Mouse (Mus musculus) midbrain, embryonic 10.5 days (tissue): ENCODE measurements around the gene 4930579F01Rik. TPM values are rescaled to one million over a fixed set of nuclear protein-coding genes. Genes with fewer than 3 reads are reported as not detected.
A peak's percentile ranks its signal among the peaks of the same experiment; 100 is the strongest.
"Not testable (repeated sequence)": the region's sequence is repeated elsewhere in the genome, so short reads cannot be mapped to it uniquely, and the experiment has no call there.

Experiments
- DNase-seq: peaks from one replicate; pipeline ENCODE4 v3.0.0-alpha.2; 2017; ENCODE audit warnings: low spot score
- H3K27ac ChIP-seq: fragments of 300-500 bp; sonication (generic); replicated peaks from 2 replicates; pipeline ENCODE4 v1.5.1; 2016; ENCODE audit warnings: mild to moderate bottlenecking
- H3K27me3 ChIP-seq: fragments of 300-500 bp; sonication (generic); 2 replicates; pipeline ENCODE4 v1.6.1; 2016; ENCODE audit warnings: low read depth, mild to moderate bottlenecking; ENCODE audit not compliant: poor library complexity, severe bottlenecking
- H3K36me3 ChIP-seq: fragments of 300-500 bp; sonication (generic); 2 replicates; pipeline ENCODE4 v1.6.1; 2016; ENCODE audit warnings: mild to moderate bottlenecking, moderate library complexity
- H3K4me1 ChIP-seq: fragments of 300-500 bp; sonication (generic); 2 replicates; pipeline ENCODE4 v1.6.1; 2016
- H3K4me3 ChIP-seq: fragments of 300-500 bp; sonication (generic); 2 replicates; pipeline ENCODE4 v1.5.1; 2016; ENCODE audit warnings: mild to moderate bottlenecking, moderate library complexity
- H3K9me3 ChIP-seq: fragments of 300-500 bp; sonication (generic); replicated peaks from 2 replicates; pipeline ENCODE4 v1.6.1; 2016; ENCODE audit warnings: mild to moderate bottlenecking
- WGBS: fragments of 180-500 bp; shearing (Covaris S2); methylation state at CpG from one replicate; pipeline ENCODE4 v1.1.7; 2016; 5-methylcytosine and 5-hydroxymethylcytosine counted together
- polyA plus RNA-seq: library from polyadenylated mRNA; unstranded; fragments of >200 nt; fragmentation: Nextera tagmentation; extraction: Ambion mirVana; gene quantifications from 2 replicates; pipeline ENCODE4 v1.2.1, GENCODE M21; 2016

Gene 4930579F01Rik
- polyA plus RNA-seq, 1 experiment from 2014 or later = not detected

DNA sequence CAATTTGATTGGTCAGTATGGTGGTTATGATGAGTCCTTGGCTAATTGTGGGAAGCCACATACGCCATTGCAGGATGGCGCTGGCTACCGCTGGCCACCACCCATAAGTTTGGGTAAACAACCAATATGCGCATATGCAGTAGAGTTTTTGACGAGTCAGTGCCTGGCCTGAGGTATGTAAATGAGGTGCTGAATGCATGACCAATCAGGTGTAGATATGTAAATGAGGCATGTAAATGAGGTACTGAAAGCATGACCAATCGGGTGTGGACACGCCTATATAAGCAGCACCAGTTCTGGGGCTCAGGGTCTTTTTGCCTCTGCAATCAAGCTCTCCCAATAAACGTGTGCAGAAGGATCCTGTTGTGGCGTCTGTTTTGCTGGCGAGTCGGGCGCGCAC lies 55.5 kb downstream of the 4930579F01Rik start:
- not testable (repeated sequence) for H3K27ac ChIP-seq, H3K9me3 ChIP-seq, H3K27me3 ChIP-seq, H3K36me3 ChIP-seq, H3K4me1 ChIP-seq, DNase-seq, H3K4me3 ChIP-seq
- 95% methylated on average over 13 of the region's 13 CpGs for WGBS

DNA sequence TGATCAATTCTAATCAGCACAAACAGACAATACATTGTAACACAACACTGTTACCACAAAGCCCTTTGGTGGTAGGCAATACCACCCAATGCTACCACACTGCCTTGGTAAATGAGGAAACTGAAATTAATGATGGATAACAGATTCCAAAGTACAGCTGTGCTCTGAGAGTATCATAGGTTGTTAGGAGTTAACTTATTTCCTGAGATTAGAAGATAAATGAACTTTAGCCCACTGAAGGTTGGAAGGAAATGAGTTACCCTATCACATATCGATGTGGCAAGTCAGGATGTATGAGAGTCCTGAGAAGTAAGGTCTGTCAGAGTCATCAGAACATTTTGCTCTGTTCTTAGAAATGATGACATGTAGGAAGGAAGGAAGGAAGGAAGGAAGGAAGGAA lies 59.1 kb downstream of the 4930579F01Rik start:
- Histone ChIP-seq H3K4me3 (no peak overlapping the region), H3K36me3 (peaks cover 7% of the 10 kb centered on the region; the same call in 1 of the 2 replicates), H3K27ac (no peak overlapping the region), H3K9me3 (no peaks in the 10 kb centered on the region), H3K27me3 (no peaks in the 10 kb centered on the region), H3K4me1 (peaks cover 12% of the 10 kb centered on the region)
- 89% methylated on average over 1 of the region's 1 CpGs for WGBS
- DNase-seq = no peak

DNA sequence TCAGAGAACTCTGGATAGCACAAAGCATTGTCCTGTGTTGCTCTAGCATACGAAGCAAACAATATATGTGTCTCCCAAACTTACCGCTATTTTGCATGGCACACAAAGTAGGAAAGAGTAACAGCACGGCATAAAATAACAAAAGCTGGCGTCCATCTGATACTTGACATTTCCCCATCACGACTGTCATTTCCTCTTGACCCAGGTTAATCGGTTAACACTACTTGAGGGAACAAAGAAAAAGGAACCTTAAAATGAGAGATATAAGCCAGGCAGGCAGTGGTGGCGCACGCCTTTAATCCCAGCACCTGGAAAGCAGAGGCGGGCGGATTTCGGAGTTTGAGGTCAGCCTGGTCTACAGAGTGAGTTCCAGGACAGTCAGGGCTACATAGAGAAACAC lies 59.7 kb downstream of the 4930579F01Rik start:
- H3K27ac ChIP-seq = no peak overlapping the region
- H3K9me3 ChIP-seq = no peaks in the 10 kb centered on the region
- DNase-seq = no peak
- no peaks in the 10 kb centered on the region for H3K27me3 ChIP-seq
- H3K4me3 ChIP-seq = no peak overlapping the region
- H3K36me3 ChIP-seq = peaks cover 7% of the 10 kb centered on the region; the same call in 1 of the 2 replicates
- 87% methylated on average over 11 of the region's 11 CpGs for WGBS
- peaks cover 12% of the 10 kb centered on the region for H3K4me1 ChIP-seq

DNA sequence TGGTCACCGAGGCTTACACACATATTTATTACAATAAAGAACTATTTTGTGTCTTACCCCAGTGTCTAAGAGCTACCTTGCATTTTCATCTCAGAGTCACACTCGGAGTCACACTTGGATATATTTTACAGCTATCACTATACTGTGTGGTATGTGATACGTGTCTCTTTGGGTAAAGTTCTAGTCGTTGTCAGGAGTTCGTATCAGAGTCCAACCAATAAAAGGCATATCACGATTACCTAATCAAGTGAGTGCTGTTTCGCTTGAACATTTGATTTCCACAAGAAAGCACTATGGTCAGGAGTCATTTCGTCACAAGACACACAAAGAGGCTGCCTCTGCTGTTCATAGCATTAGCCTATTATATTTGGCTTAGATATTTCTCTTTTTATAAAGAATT lies 60.2 kb downstream of the 4930579F01Rik start:
- Histone ChIP-seq H3K36me3 (peaks cover 6% of the 10 kb centered on the region; the same call in 1 of the 2 replicates), H3K27me3 (no peaks in the 10 kb centered on the region), H3K4me1 (peaks cover 12% of the 10 kb centered on the region), H3K4me3 (no peak overlapping the region), H3K9me3 (no peaks in the 10 kb centered on the region), H3K27ac (no peak overlapping the region)
- 89% methylated on average over 8 of the region's 8 CpGs for WGBS
- DNase-seq = no peak

DNA sequence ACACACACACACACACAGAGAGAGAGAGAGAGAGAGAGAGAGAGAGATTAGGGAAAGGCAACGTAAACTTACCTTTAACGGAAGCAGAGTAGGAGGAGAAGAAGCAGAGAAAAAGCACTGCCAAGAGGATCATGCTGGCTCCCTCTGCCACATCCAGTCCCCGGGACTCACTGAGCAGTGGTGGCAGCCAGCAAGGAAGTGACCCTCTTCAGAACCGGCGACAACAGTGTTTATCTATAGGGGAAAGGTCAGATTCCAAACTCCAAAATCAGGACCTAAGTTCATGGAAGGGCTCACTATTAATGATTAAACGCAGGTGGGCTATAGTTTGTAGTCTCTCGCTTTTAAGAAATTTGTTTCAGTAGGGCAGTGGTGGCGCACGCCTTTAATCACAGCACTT lies 62.5 kb downstream of the 4930579F01Rik start:
- no peaks in the 10 kb centered on the region for H3K36me3 ChIP-seq
- H3K9me3 ChIP-seq = no peaks in the 10 kb centered on the region
- WGBS = 56% methylated on average over 9 of the region's 9 CpGs
- no peak for DNase-seq
- peak overlapping the region; percentile 61; the same call in 1 of the 2 replicates for H3K27ac ChIP-seq
- peaks cover 21% of the 10 kb centered on the region for H3K4me1 ChIP-seq
- no peaks in the 10 kb centered on the region for H3K27me3 ChIP-seq
- H3K4me3 ChIP-seq = no peak overlapping the region

DNA sequence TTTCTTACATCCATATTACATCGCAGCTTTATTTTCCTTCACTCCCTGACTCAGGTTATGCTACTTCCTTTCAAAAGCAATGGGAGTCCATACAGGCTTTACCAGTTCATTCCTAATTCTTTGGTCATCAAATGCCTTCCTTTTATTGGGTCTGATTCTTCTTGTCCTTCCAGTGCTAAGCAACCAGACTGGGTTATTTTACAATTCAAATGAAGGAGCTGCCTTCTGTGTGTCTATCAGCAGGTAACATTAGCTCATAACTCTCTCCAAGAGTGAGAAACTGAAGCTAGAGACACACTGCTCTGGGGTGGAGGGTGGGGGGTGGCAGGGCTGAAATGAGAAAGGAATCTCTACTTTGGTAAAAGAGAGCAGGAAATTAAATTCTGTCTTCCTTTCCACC lies 62.9 kb downstream of the 4930579F01Rik start:
- no peaks in the 10 kb centered on the region for H3K27me3 ChIP-seq
- H3K4me3 ChIP-seq = no peak overlapping the region
- peak overlapping the region; percentile 61; the same call in 1 of the 2 replicates for H3K27ac ChIP-seq
- no peaks in the 10 kb centered on the region for H3K36me3 ChIP-seq
- peaks cover 21% of the 10 kb centered on the region for H3K4me1 ChIP-seq
- whole genome bisulfite sequencing = 64% methylated on average over 1 of the region's 1 CpGs
- no peaks in the 10 kb centered on the region for H3K9me3 ChIP-seq
- no peak for DNase-seq

DNA sequence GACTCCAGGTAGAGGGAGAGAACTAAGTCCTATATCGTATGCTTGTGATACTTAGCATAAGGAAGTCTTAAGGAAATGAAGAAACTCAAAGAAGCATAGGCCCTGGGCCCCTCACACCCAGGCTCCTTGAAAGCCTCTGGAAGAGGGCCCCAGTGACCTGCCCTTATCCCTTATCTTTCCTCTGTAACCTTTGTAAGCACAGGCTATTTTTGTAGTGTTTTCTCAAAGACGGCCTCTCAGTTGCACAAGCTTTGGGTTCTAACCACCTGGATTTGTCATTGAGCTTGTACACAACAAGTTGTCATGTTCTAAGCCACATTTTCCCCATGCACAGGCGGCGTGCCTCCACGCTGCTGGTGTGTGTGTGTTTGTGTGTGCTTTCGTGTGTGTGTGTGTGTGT lies 64.5 kb downstream of the 4930579F01Rik start:
- no peaks in the 10 kb centered on the region for H3K27me3 ChIP-seq
- 96% methylated on average over 6 of the region's 6 CpGs for WGBS
- peaks cover 21% of the 10 kb centered on the region for H3K4me1 ChIP-seq

DNA sequence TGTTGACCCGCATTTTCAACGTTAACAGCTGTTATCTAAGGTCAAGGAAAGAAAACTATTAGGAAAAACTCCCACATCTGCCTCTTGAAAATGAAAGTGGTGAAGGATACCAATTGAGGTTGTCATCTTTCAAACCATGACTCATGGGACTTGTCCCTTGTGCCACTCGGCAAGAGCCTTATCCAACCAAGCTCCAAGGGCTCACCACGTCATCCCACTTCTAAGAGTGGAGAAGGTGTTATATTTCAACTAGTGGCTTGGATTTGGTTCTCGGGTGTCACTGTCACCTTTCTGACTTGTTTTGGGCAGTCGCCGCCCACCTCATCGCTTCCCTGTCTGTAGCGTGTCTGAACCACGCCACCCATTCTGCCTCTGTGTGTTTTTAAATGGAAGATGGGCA lies 69.8 kb downstream of the 4930579F01Rik start:
- H3K36me3 ChIP-seq = no peaks in the 10 kb centered on the region
- no peaks in the 10 kb centered on the region for H3K27me3 ChIP-seq
- DNase-seq = no peak
- H3K4me1 ChIP-seq = peaks cover 8% of the 10 kb centered on the region
- no peak overlapping the region for H3K27ac ChIP-seq
- H3K9me3 ChIP-seq = no peaks in the 10 kb centered on the region
- H3K4me3 ChIP-seq = no peak overlapping the region
- 88% methylated on average over 10 of the region's 10 CpGs for WGBS

More for the DNA sequence above, 64.5 kb downstream of the 4930579F01Rik start:
- Histone ChIP-seq H3K27ac (no peak overlapping the region), H3K4me3 (no peak overlapping the region), H3K9me3 (no peaks in the 10 kb centered on the region), H3K36me3 (no peaks in the 10 kb centered on the region)
- no peak for DNase-seq

DNA sequence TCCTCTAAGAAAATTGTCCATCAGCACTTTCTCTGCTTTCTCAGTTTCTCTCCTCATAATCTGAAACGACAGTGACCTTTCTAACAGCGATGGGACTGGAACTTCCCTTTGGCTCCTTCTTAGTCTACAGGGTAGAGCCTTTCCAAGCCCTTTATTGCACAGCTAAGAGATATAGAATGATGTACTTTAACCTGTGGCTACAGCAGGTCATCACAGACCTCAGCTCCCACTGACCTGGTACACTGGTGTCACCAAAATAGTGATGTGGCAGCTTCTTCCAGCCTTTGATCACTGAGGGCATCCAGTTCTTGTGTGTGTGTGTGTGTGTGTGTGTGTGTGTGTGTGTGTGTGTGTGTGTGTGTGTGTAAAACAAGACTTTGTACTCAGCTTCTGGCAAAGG lies 72.2 kb downstream of the 4930579F01Rik start:
- 95% methylated on average over 2 of the region's 2 CpGs for WGBS
- H3K27me3 ChIP-seq = no peaks in the 10 kb centered on the region
- no peak overlapping the region for H3K4me3 ChIP-seq
- H3K4me1 ChIP-seq = no peaks in the 10 kb centered on the region
- no peaks in the 10 kb centered on the region for H3K9me3 ChIP-seq
- no peak for DNase-seq
- no peak overlapping the region for H3K27ac ChIP-seq
- H3K36me3 ChIP-seq = no peaks in the 10 kb centered on the region

DNA sequence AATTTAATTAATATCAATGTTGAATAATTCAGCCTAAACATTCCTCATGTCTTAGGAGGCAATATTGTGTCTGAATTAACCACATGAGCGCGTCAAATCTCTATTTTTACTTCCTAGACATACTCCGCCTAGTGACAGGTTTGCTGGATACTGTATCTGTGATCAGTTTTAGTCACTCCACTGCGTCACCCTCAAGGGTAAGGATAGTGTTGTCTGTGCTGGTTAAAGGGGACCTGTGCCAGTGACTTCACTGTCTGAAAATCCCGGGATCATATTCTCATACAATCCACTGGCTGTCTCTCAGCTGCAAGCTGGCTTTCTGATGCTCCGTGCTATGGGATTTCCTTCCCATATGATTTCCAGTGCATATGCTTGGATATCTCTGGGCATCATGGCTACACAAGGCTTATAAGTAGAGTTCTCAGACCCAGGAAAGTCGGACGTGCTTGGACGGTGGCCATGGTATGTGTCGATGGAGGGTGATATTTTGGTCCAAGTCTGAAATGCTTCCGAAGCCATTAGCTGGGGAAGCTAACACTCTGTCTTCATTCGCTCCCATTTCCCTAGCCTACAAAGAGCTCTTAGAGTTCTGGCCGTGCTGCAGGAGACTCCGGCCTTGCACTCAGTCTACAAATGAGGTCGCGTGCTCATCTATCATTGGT lies 74.0 kb downstream of the 4930579F01Rik start:
- WGBS = 96% methylated on average over 16 of the region's 16 CpGs
- Histone ChIP-seq H3K36me3 (no peaks in the 10 kb centered on the region), H3K4me3 (no peak overlapping the region), H3K27me3 (no peaks in the 10 kb centered on the region), H3K9me3 (no peaks in the 10 kb centered on the region), H3K27ac (no peak overlapping the region), H3K4me1 (no peaks in the 10 kb centered on the region)
- DNase-seq = no peak

DNA sequence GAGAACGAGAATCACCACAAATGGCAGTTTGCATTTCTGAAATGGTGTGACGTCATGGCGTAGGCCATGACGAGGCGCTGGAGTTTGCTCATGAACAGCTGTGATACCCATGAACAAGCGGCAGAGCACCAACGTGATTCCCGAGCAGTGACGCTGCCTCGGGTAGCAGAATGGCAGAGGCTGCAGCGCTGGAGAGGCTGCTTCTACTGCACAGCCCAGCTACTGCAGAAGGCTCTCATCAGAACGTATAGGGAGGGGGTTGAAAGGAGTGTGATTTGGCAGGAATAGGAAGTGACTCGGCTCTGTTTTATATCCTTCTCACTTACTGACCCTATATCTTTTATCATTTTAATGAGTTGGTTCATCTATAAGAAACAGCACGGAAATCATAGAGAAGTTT lies 74.8 kb downstream of the 4930579F01Rik start:
- Histone ChIP-seq H3K9me3 (no peaks in the 10 kb centered on the region), H3K4me1 (no peaks in the 10 kb centered on the region), H3K36me3 (no peaks in the 10 kb centered on the region), H3K4me3 (no peak overlapping the region), H3K27ac (no peak overlapping the region), H3K27me3 (no peaks in the 10 kb centered on the region)
- WGBS = 85% methylated on average over 14 of the region's 14 CpGs
- no peak for DNase-seq

DNA sequence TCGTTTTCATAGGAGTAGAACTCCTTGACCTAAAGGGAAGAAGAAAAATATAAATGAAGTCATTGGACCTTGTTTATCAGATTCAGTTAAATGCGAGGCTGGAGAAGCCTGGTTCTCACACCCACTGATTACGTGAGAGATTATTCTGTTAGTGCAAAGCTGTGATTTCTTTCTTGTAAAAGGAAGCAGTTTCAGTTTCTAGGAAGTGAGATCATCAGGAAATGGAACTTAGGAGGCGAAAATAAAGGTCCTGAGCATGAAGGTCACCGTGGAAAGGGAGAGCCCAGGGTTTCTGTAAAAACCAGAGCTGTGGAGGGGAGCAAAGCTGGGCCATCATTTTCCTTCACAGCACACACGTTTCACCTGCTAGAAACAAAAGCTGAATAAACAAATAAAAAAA lies 75.2 kb downstream of the 4930579F01Rik start:
- 81% methylated on average over 6 of the region's 6 CpGs for WGBS
- Histone ChIP-seq H3K4me1 (no peaks in the 10 kb centered on the region), H3K27ac (no peak overlapping the region), H3K36me3 (no peaks in the 10 kb centered on the region; the same call in 1 of the 2 replicates), H3K4me3 (no peak overlapping the region), H3K9me3 (no peaks in the 10 kb centered on the region), H3K27me3 (no peaks in the 10 kb centered on the region)
- no peak for DNase-seq

DNA sequence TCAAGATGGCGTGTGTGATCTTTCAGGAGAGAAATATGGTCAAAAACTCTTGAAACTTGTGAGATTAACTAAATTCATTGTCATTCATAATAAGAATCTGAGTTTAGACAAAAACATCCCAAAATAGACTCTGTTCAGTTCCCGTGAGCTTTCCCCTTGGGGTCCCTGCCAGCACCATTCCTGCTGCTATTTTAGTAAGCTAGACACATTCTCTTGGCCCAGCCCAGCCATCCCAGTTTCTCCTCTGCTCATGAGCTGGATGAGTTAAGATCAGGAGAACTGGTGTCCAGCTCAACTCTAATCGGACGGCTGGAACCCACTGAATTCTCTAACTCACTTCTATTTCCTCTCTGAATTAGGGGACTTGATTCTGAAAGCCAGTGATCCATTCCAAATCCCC lies 76.8 kb downstream of the 4930579F01Rik start:
- WGBS = 91% methylated on average over 4 of the region's 4 CpGs
- Histone ChIP-seq H3K36me3 (no peaks in the 10 kb centered on the region; the same call in 1 of the 2 replicates), H3K9me3 (no peaks in the 10 kb centered on the region), H3K27me3 (no peaks in the 10 kb centered on the region), H3K4me3 (no peak overlapping the region), H3K4me1 (no peaks in the 10 kb centered on the region), H3K27ac (no peak overlapping the region)
- no peak for DNase-seq
